Mouse (Mus musculus): ENCODE measurements around the gene Inf2.

- TF ChIP-seq CTCF (IDR thresholded peaks at IDR 0.05; ENCODE audit: low read depth) (no peak), EP300 (IDR thresholded peaks at IDR 0.05; ENCODE audit: low read depth) (no peak)
Measured at GRCm38 (mm10) chr12:112616668-112617067, 28.1 kb downstream of the Inf2 start.
